27 mouse cellular contexts compared by ENCODE assay signal in the genomic region with DNA sequence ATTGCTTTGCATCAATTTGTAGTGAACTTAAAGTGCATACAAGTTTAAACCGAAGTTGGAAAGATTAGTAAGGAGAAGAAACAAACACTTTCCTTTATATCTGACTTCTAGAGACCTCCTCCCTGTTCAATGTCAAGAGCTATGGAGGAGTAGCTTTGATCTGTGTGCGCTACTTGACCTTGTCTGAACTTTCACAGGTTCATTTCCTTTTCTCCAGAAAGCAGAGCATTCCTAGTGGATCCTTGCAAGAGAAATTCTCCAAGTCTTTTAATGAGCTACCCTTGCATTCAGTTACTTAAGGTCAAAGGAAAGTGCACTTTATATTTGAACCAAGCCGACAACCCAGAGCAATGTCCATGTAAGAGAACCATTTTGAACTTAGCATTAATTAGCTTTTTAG.
DNase-seq lines count a peak whose midpoint lies in the region; ATAC-seq and TF ChIP-seq lines count a peak whose summit lies in the region.
"Had no signal": no experiment of that assay in that cellular context is flagged by ENCODE, and none has a peak within 500 bp of the region (broad histone marks: within the 10 kb centered on the region; RNA-seq: fewer than 3 reads in every experiment).

No protein-coding gene starts in this region.

- DNase-seq in kidney, adult 2 months: no peak
- DNase-seq in ZHBTc4 (ENCODE audit: low read depth, low spot score): peak; percentile 2
- DNase-seq in embryo, embryonic 11 days: peak; percentile 17
- DNase-seq in hindlimb bud, embryonic 11.5 days (ENCODE audit: extremely low spot score, low read depth, low spot score): peak; percentile 2
- DNase-seq in ovary, postnatal 36 days (ENCODE audit: low spot score): no peak
- DNase-seq in urinary bladder, postnatal 25 days (ENCODE audit: low spot score): no peak
- DNase-seq: adrenal gland, adult 8-10 months; adrenal gland, postnatal 25 days; cerebellum, adult 11-12 months; cerebellum, adult 8-10 months; cerebellum, postnatal 25 days; forebrain, postnatal 0 days; gastrocnemius, postnatal 25 days; heart, adult 18-20 months; heart, postnatal 10 days; heart, postnatal 36 days had no signal

- H3K27me3 ChIP-seq in kidney, embryonic 14.5 days (ENCODE audit: control insufficient read depth, insufficient read depth, low read length): no peaks in the 10 kb centered on the region
- no peaks in the 10 kb centered on the region for H3K27me3 ChIP-seq in kidney, adult 2 months (replicated peaks; ENCODE audit: control insufficient read depth, insufficient read depth, low read length)
- H3K27me3 ChIP-seq: heart, embryonic 12.5 days; heart, embryonic 15.5 days; hindbrain, embryonic 13.5 days had no signal

- no peaks in the 10 kb centered on the region for H3K9me3 ChIP-seq in kidney, embryonic 14.5 days (ENCODE audit: control insufficient read depth, low read length)
- H3K9me3 ChIP-seq: heart, embryonic 12.5 days; heart, embryonic 15.5 days; hindbrain, embryonic 10.5 days; hindbrain, embryonic 13.5 days had no signal

- no peak overlapping the region for H3K4me2 ChIP-seq in kidney, embryonic 14.5 days (replicated peaks; ENCODE audit: low read depth, low read length)
- H3K4me2 ChIP-seq: heart, embryonic 12.5 days; heart, embryonic 15.5 days; hindbrain, embryonic 13.5 days had no signal

- H3K36me3 ChIP-seq in kidney, embryonic 14.5 days (ENCODE audit: control insufficient read depth, insufficient read depth, low read length): no peaks in the 10 kb centered on the region
- no peaks in the 10 kb centered on the region for H3K36me3 ChIP-seq in kidney, adult 2 months (ENCODE audit: control insufficient read depth, insufficient read depth, low read length)
- H3K36me3 ChIP-seq: heart, embryonic 12.5 days; heart, embryonic 15.5 days; hindbrain, embryonic 10.5 days; hindbrain, embryonic 13.5 days had no signal

- WGBS in kidney, embryonic 14.5 days: 12% methylated on average over 3 of the region's 3 CpGs
- WGBS in kidney, adult 2 months: 16% methylated on average over 3 of the region's 3 CpGs

- H3K27ac ChIP-seq in kidney, embryonic 14.5 days (ENCODE audit: low read depth, low read length): no peak overlapping the region
- H3K27ac ChIP-seq in kidney, adult 2 months (ENCODE audit: insufficient read depth, low read depth, low read length): no peak overlapping the region
- H3K27ac ChIP-seq: heart, embryonic 15.5 days; hindbrain, embryonic 10.5 days; hindbrain, embryonic 13.5 days had no signal

- ATAC-seq in kidney, embryonic 14.5 days (ENCODE audit: low FRiP score, low TSS enrichment): peak; percentile 72; the same call in 1 of the 2 replicates
- ATAC-seq: activated CD4-positive, CD25-positive, alpha-beta regulatory T cell, adult 4 months; CD4-positive, CD25-positive, alpha-beta regulatory T cell, adult 4 months; forebrain, embryonic 14.5 days; forebrain, postnatal 0 days; hindbrain, embryonic 16.5 days; inflammation-experienced regulatory T-cells, adult 6 months; intestine, embryonic 16.5 days had no signal

- H3K4me3 ChIP-seq in kidney, embryonic 14.5 days (ENCODE audit: low read length): no peak overlapping the region
- no peak overlapping the region for H3K4me3 ChIP-seq in kidney, adult 2 months (ENCODE audit: insufficient read depth, low read depth, low read length)
- H3K4me3 ChIP-seq: heart, embryonic 12.5 days; heart, embryonic 15.5 days; hindbrain, embryonic 10.5 days; hindbrain, embryonic 13.5 days had no signal

- no peak for TF ChIP-seq CTCF in kidney, adult 2 months (conservative IDR thresholded peaks at IDR 0.05; ENCODE audit: insufficient read depth, insufficient read length, low read depth, low read length)

- no peak for TF ChIP-seq POLR2A in kidney, adult 2 months (IDR thresholded peaks at IDR 0.05; ENCODE audit: low read depth, low read length)

- no peaks in the 10 kb centered on the region for H3K4me1 ChIP-seq in kidney, embryonic 14.5 days (ENCODE audit: control insufficient read depth, insufficient read depth, low read length)
- no peaks in the 10 kb centered on the region for H3K4me1 ChIP-seq in kidney, adult 2 months (ENCODE audit: control insufficient read depth, insufficient read depth, low read length)
- H3K4me1 ChIP-seq: heart, embryonic 12.5 days; heart, embryonic 15.5 days; hindbrain, embryonic 10.5 days; hindbrain, embryonic 13.5 days had no signal

- H3K9ac ChIP-seq in kidney, embryonic 14.5 days (ENCODE audit: low read depth, low read length): no peak overlapping the region
- H3K9ac ChIP-seq: forebrain, postnatal 0 days; heart, embryonic 12.5 days; heart, embryonic 15.5 days; hindbrain, embryonic 13.5 days had no signal

Comparison
In these comparisons a context has a peak if more than half of its experiments do, and no peak if none do; other contexts are left out.
1. DNase-seq: peak in ZHBTc4 (single experiment), embryo, embryonic 11 days (single experiment) and hindlimb bud, embryonic 11.5 days (single experiment); none in kidney, adult 2 months (single experiment), ovary, postnatal 36 days (single experiment) and urinary bladder, postnatal 25 days (single experiment).